Mouse (Mus musculus): ENCODE measurements around the gene Tmem270. TPM values are rescaled to one million over a fixed set of nuclear protein-coding genes. Genes with fewer than 3 reads are reported as not detected.
"Not testable (repeated sequence)": the region's sequence is repeated elsewhere in the genome, so short reads cannot be mapped to it uniquely, and the experiment has no call there.

The Tmem270 gene
- total RNA-seq (2021): not detected

GRCm38 (mm10) chr5:134906633-134907032, at the start of gene Tmem270:
Gene Tmem270 (minus strand): TSS chr5:134906733.
- no peak for DNase-seq (ENCODE audit: extremely low spot score in 1 of 2, low spot score in 1 of 2)

GRCm38 (mm10) chr5:134955491-134955890, 49.0 kb upstream of the Tmem270 start:
- no peak for DNase-seq (ENCODE audit: extremely low spot score in 1 of 2, low spot score in 1 of 2)

DNA sequence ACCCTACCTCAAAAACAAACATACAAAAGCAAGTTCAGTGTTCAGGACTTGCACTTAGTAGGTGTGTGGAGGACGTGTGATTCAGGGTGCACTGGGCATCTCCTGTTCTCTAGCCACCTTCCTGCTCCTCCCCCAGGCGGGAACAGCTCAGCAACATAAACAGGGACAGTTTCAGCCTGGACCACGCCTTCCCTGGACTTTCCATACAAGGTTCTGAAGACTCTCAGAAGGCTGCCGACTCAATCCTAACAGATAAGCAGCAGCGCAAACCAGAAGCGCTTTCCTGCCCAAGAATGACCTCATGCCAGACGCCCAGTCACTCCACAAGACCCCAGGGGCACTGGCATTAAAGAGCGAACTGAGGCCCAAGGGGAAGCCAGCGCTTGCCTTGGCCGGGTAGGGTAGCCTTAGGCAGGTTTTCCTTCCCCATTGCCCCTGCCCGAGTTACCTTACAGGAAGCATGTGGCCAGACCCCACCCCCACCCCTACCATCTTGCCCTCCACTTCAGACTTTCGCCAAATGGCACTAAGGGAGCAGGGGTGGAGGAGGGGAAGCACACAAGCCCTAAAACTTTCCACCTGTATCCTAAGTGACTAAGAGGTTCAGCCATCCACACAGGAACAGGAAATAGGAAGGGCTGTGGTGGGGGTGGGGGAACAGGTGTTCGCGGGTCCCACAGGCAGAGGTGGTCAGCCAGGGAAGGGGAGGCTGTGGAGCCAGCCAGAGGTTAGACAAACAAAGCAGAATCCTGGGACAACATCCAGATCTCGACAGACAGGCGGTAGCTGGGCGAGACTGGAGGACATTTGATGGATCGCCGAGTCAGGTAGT, 44.7 kb upstream of the Tmem270 start:
- no peak for DNase-seq (ENCODE audit: extremely low spot score in 1 of 2, low spot score in 1 of 2)

DNA sequence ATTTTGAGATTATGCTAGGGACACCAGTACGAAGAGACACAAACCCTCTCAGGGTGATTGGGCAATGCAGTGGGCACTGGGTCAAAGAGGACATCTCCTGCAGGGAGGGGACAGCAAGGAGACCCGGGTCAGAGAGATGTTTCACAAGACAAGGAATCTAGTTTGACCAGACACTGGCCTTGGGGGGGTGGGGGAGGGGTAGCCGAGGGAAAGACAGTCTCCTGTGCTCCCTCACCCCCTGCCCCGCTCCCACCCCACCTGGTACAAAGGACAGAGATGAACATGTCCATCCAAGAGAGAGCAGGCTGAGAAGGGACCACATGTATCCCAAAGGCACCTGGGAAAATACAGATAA, 41.5 kb upstream of the Tmem270 start:
- no peak for DNase-seq (ENCODE audit: extremely low spot score in 1 of 2, low spot score in 1 of 2)

GRCm38 (mm10) chr5:134947420-134948084, 41.0 kb upstream of the Tmem270 start:
- DNase-seq (ENCODE audit: extremely low spot score in 1 of 2, low spot score in 1 of 2): no peak

GRCm38 (mm10) chr5:134946857-134947255, 40.3 kb upstream of the Tmem270 start, which contains the start of gene Cldn4:
Gene Cldn4 (minus strand): TSS chr5:134946934.
- no peak for DNase-seq (ENCODE audit: extremely low spot score in 1 of 2, low spot score in 1 of 2)

GRCm38 (mm10) chr5:134946063-134946856, 39.7 kb upstream of the Tmem270 start:
- no peak for DNase-seq (ENCODE audit: extremely low spot score in 1 of 2, low spot score in 1 of 2)

DNA sequence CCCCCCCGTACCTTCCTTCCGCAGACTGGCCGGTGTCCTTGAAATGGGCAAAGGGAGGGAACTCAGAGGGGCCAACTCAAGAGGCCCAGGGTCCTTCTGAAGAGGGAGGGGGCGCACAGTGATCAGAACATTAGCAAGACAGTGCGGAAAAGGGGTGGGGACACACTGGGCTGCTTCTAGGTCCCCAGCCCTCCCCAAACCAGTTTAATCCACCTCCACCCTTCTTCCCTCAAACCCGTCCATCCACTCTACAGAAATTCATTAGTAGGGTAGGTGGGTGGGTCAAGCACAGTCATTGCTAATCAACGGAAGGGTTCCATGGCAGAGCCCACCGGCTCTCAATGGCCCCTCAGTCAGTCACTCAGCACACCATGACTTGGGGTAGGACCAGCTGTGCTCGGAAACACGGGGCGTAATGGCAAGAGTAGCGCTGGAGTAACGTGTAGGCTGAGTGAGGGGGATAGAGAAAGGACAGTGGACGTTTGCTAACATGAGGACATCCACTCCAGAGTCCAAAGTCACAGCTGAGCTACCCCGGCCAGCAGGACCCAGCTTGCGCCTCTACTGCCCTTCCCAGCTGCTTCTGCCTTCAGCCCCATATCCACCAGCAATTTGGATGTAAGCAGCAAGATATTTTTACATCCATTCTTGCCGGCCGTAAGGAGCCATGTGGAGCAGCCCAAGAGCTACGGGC, 38.9 kb upstream of the Tmem270 start:
- DNase-seq (ENCODE audit: extremely low spot score in 1 of 2, low spot score in 1 of 2): no peak

DNA sequence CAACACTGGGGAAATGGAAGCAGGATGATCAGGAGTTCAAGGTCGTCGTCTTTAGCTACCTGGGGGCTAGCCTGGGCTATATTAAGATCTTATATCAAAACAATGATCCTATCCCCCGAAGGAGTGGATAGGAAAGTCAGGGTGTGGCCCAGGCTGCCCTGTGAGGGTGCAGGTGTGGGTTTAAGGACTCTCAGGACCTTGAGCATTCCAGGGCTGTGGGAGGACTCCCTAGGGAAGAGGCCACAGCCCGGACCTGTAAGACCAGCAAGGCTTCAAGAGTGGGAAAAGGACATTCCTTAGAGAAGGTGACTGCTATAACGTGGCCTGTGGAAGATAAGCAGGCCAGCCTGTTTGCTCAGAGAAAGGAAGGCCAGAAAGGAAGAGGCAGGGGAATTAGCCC, 37.6 kb upstream of the Tmem270 start:
- DNase-seq (ENCODE audit: extremely low spot score in 1 of 2, low spot score in 1 of 2): no peak

- no peak for DNase-seq (ENCODE audit: extremely low spot score in 1 of 2, low spot score in 1 of 2)
These were observed 36.2 kb upstream of the Tmem270 start for GRCm38 (mm10) chr5:134942740-134943139.

GRCm38 (mm10) chr5:134941472-134942209, 35.1 kb upstream of the Tmem270 start:
- no peak for DNase-seq (ENCODE audit: extremely low spot score in 1 of 2, low spot score in 1 of 2)

DNA sequence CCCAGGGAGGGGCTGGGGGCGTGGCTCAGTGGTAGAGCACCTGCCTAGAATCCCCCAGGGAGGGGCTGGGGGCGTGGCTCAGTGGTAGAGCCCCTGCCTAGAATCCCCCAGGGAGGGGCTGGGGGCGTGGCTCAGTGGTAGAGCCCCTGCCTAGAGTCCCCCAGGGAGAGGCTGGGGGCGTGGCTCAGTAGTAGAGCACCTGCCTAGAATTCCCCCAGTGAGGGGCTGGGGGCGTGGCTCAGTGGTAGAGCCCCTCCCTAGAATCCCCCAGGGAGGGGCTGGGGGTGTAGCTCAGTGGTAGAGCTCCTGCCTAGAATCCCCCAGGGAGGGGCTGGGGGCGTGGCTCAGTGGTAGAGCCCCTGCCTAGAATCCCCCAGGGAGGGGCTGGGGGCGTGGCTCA, 33.0 kb upstream of the Tmem270 start:
- DNase-seq (ENCODE audit: extremely low spot score in 1 of 2, low spot score in 1 of 2): not testable (repeated sequence)

GRCm38 (mm10) chr5:134939069-134939468, 32.5 kb upstream of the Tmem270 start:
- no peak for DNase-seq (ENCODE audit: extremely low spot score in 1 of 2, low spot score in 1 of 2)

GRCm38 (mm10) chr5:134936626-134937185, 30.2 kb upstream of the Tmem270 start:
- DNase-seq (ENCODE audit: extremely low spot score in 1 of 2, low spot score in 1 of 2): no peak

DNA sequence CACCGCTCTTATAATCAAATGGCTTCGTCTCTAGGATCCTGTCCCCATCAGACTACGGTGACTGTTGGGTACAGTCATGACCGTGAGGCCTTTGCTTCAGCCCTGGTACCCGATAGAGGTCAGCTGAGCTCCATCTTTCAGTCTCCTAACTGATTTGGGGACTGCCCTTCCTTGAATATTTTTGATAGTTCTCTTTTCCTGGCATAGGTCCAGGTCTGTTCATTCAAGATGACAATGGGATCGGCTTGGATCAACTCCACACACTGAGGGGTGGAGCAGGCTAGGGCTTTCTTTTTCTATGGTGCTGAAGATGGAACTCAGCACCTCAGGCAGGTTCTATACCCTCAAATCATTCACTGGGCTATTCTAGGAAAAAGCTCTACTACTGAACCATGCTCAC, 29.5 kb upstream of the Tmem270 start:
- DNase-seq (ENCODE audit: extremely low spot score in 1 of 2, low spot score in 1 of 2): no peak

DNA sequence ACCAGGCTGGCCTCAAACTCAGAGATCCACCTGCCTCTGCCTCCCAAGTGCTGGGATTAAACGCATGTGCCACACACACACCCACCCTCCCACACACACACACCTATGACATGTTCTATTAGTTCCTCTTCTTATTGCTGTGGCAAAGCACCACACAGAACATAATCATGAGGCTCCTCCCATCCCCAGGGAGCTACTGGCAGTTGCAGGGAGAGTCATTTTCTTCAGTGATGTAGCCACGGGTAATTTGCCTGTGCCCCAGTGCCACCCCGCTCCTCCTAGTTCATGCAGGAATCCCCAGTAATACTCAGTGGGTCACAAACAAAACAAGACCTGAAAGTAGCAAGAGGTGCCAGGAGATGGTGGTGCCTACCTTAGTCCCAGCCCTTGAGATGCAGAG, 28.1 kb upstream of the Tmem270 start:
- no peak for DNase-seq (ENCODE audit: extremely low spot score in 1 of 2, low spot score in 1 of 2)

- not testable (repeated sequence) for DNase-seq (ENCODE audit: extremely low spot score in 1 of 2, low spot score in 1 of 2)
These were observed 27.2 kb upstream of the Tmem270 start for GRCm38 (mm10) chr5:134933686-134934085.

- no peak for DNase-seq (ENCODE audit: extremely low spot score in 1 of 2, low spot score in 1 of 2)
These were observed 26.7 kb upstream of the Tmem270 start for GRCm38 (mm10) chr5:134933281-134933680.

DNA sequence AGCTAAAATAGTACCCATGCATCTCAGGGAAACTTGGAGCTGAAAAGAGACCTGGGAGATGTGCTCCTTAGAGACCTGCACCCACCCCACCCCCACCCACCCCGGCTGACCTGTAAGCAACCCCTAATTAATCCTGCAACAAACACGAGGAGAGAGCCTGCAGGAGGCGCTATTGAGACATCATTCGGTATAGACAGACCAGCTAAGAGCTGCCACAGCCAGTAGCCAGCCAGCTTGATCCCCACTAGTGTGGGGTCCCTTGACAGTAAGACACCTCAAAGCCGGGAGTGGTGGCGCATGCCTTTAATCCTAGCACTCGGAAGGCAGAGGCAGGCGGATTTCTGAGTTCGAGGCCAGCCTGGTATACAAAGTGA, 26.4 kb upstream of the Tmem270 start:
- peak; percentile 30 to 54 for DNase-seq (ENCODE audit: extremely low spot score in 1 of 2, low spot score in 1 of 2)
